Mouse (Mus musculus) neural tube, embryonic 13.5 days (tissue): ENCODE measurements around the gene Chrna5. TPM values are rescaled to one million over a fixed set of nuclear protein-coding genes. Genes with fewer than 3 reads are reported as not detected.
"Not testable (repeated sequence)": the region's sequence is repeated elsewhere in the genome, so short reads cannot be mapped to it uniquely, and the experiment has no call there.

Source experiments
- ATAC-seq: fragments of 200-750 bp; cut with Nextera tagmentation; 2 replicates; pipeline ENCODE4 v1.8.0; 2017; ENCODE audit warnings: low read depth, mild to moderate bottlenecking, moderate TSS enrichment, moderate library complexity
- H3K27ac ChIP-seq: fragments of 300-500 bp; sonication (generic); replicated peaks from 2 replicates; pipeline ENCODE4 v1.5.1; 2015; ENCODE audit warnings: moderate library complexity, mild to moderate bottlenecking, inconsistent platforms
- H3K27me3 ChIP-seq: fragments of 300-500 bp; sonication (generic); 2 replicates; pipeline ENCODE4 v1.6.1; 2015; ENCODE audit warnings: mild to moderate bottlenecking, inconsistent platforms
- H3K36me3 ChIP-seq: fragments of 300-500 bp; sonication (generic); 2 replicates; pipeline ENCODE4 v1.6.1; 2015; ENCODE audit warnings: mild to moderate bottlenecking, inconsistent platforms
- H3K4me1 ChIP-seq: fragments of 300-500 bp; sonication (generic); replicated peaks from 2 replicates; pipeline ENCODE4 v1.6.1; 2015; ENCODE audit warnings: inconsistent platforms
- H3K4me2 ChIP-seq: fragments of 300-500 bp; sonication (generic); 2 replicates; pipeline ENCODE4 v1.6.1; 2015; ENCODE audit warnings: inconsistent platforms, mild to moderate bottlenecking, moderate library complexity
- H3K4me3 ChIP-seq: fragments of 300-500 bp; sonication (generic); 2 replicates; pipeline ENCODE4 v1.5.1; 2015; ENCODE audit warnings: mild to moderate bottlenecking, inconsistent platforms
- H3K9ac ChIP-seq: fragments of 300-500 bp; sonication (generic); 2 replicates; pipeline ENCODE4 v1.6.1; 2015; ENCODE audit warnings: moderate library complexity, mild to moderate bottlenecking, inconsistent platforms
- H3K9me3 ChIP-seq: fragments of 300-500 bp; sonication (generic); 2 replicates; pipeline ENCODE4 v1.6.1; 2016; ENCODE audit warnings: inconsistent platforms
- WGBS: fragments of 180-500 bp; shearing (Covaris S2); methylation state at CpG from one replicate; pipeline ENCODE4 v1.1.7; 2015; 5-methylcytosine and 5-hydroxymethylcytosine counted together
- polyA plus RNA-seq: library from polyadenylated mRNA; unstranded; fragments of >200 nt; fragmentation: Nextera tagmentation; extraction: Ambion mirVana; gene quantifications from 2 replicates; pipeline ENCODE4 v1.2.1, GENCODE M21; 2015

Chrna5 gene
- polyA plus RNA-seq = 5.2 and 5.8 TPM in 2 replicates

DNA sequence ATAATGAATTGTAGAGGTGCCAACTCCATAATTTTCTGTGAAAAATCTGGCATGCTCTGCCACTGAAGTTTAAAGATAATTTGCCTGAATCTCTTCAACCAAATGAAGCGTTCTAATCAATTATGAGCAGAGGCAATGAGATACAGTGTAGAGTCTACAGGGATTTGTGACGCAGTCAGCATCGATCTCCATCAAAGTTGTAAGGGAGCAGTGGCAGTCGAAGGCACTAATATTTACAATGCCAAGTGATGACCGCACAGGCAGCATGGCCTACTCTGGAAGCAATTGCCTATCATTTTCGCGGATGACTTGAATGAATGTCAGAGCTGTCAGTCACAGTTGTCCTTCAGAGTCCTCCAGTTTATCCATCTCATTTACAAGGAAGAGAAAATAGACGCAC, at the start of gene Chrna5:
Gene Chrna5 (plus strand): TSS at position 207 of the 400 bp plus-strand sequence.
- 45% methylated on average over 8 of the region's 8 CpGs for WGBS
- ATAC-seq = no peak

DNA sequence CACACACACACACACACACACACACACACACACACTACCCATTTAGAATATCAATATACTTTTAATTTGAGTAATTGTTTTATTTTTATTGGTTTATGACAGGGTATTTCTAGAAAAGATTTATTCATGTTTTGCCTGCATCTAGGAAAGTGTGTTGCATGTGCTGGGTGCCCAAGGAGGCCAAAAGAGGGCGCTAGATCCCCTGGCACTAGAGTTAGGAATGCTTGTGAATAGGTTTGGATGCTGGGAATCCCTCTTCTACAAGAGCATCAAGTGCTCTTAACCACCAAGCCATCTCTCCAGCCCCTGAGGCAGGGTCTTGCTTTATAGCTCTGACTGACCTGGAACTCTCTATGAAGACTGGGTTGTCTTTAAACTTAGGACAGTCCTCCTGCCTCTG, 48.9 kb upstream of the Chrna5 start:
- H3K36me3 ChIP-seq = no peaks in the 10 kb centered on the region

More for the DNA sequence above, at the start of gene Chrna5:
- H3K9me3 ChIP-seq = no peaks in the 10 kb centered on the region
- H3K27ac ChIP-seq = no peak within 1 kb of the TSS
- H3K4me2 ChIP-seq = peak within 1 kb of the TSS; percentile 79
- peak within 1 kb of the TSS; percentile 68 for H3K9ac ChIP-seq
- peaks cover 38% of the 10 kb centered on the region for H3K27me3 ChIP-seq
- H3K36me3 ChIP-seq = no peaks in the 10 kb centered on the region
- H3K4me3 ChIP-seq = peak within 1 kb of the TSS; percentile 65
- peaks cover 24% of the 10 kb centered on the region for H3K4me1 ChIP-seq

DNA sequence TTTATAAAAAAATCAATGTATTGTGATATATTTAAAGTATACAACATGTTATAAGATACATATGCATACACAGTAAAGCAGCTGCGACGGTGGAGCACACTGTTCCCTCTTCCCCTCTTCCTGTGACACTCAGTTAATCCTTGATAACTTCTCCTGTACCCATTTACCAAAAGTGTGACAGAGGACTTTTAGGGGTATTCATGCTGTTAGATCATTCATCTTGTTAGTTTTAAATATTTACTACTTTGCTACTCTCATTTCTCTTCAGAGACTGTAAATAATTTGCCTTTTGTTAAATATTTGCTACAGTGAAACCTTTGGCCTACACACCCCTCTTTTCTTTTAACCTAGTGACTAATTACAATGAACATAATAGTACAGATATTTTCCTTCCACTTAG, 48.3 kb upstream of the Chrna5 start:
- Histone ChIP-seq H3K27me3 (no peaks in the 10 kb centered on the region), H3K4me2 (no peak overlapping the region), H3K4me3 (no peak overlapping the region), H3K9me3 (no peaks in the 10 kb centered on the region), H3K36me3 (no peaks in the 10 kb centered on the region), H3K9ac (no peak overlapping the region), H3K27ac (no peak overlapping the region), H3K4me1 (no peaks in the 10 kb centered on the region)
- 88% methylated on average over 2 of the region's 2 CpGs for WGBS
- no peak for ATAC-seq

More for the DNA sequence above, 48.9 kb upstream of the Chrna5 start:
- Histone ChIP-seq H3K27me3 (no peaks in the 10 kb centered on the region), H3K9me3 (no peaks in the 10 kb centered on the region), H3K4me3 (no peak overlapping the region), H3K4me1 (no peaks in the 10 kb centered on the region), H3K9ac (no peak overlapping the region), H3K4me2 (no peak overlapping the region), H3K27ac (no peak overlapping the region)
- WGBS = 13% methylated on average over 1 of the region's 1 CpGs
- no peak for ATAC-seq

DNA sequence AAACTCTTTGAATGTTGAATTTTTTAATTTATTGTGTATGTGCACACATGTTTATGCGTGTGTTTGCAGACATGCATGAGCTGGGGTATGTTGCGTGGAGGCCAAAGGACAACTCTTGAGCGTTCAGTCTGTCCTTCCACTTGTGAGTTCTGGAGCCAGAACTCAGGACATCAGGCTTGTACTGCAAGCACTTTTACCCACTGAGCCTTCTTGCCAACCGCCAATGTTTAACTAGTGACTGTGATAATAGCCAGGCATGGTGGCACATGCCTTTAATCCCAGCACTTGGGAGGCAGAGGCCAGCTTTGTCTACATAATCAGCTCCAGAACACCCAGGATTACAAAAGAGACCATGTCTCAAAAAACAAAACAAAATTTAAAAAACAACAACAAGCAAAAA, 38.6 kb upstream of the Chrna5 start:
- H3K4me2 ChIP-seq = no peak overlapping the region
- no peak for ATAC-seq
- no peak overlapping the region for H3K9ac ChIP-seq
- no peaks in the 10 kb centered on the region for H3K9me3 ChIP-seq
- H3K4me3 ChIP-seq = no peak overlapping the region
- H3K4me1 ChIP-seq = no peaks in the 10 kb centered on the region
- peaks cover 7% of the 10 kb centered on the region; the same call in 1 of the 2 replicates for H3K36me3 ChIP-seq
- H3K27me3 ChIP-seq = no peaks in the 10 kb centered on the region
- 93% methylated on average over 4 of the region's 4 CpGs for WGBS
- H3K27ac ChIP-seq = no peak overlapping the region

DNA sequence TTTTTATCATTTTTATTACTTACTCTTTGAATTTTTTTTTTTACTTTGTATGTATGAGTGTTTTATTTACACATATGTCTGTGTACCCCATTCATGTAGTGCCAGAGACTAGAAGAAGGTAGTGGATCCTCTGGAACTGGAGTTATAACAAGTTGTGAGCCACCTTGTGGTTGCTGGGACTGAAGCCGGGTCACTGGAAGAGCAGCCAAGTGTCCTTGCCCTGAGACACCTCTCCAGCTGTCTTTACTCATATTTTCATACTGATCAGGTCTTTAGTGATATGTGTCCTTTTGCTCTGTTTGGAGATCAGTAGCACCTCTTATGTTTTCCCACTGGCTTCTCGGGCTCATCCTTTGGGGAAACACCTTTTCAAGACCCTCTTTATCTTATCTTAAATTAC, 36.2 kb upstream of the Chrna5 start:
- no peak overlapping the region for H3K4me3 ChIP-seq
- H3K27ac ChIP-seq = no peak overlapping the region
- H3K9me3 ChIP-seq = no peaks in the 10 kb centered on the region
- ATAC-seq = no peak
- no peaks in the 10 kb centered on the region for H3K36me3 ChIP-seq
- no peak overlapping the region for H3K9ac ChIP-seq
- WGBS = 79% methylated on average over 2 of the region's 2 CpGs
- no peaks in the 10 kb centered on the region for H3K4me1 ChIP-seq
- no peaks in the 10 kb centered on the region for H3K27me3 ChIP-seq
- H3K4me2 ChIP-seq = no peak overlapping the region

DNA sequence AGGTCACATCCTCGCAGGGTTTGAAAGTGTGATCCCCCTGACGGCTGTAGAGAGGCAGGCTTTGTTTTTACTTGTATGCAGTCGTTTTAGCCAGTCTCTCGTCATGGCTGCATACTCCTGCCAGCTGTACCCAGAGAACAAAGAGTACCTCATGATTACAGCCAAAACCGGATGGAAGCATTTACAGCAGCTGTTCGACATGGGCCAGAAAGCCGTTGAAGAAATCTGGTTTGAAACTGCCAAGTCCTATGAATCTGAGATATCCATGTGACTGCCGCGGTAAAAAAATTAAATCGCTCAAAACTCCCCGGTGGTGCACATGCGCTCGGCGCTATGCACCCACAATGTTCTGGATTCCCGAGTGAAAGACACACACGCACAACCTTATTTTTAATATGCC, 34.4 kb upstream of the Chrna5 start:
- Histone ChIP-seq H3K4me2 (no peak overlapping the region), H3K9me3 (no peaks in the 10 kb centered on the region), H3K27ac (no peak overlapping the region), H3K4me3 (no peak overlapping the region), H3K9ac (no peak overlapping the region), H3K27me3 (no peaks in the 10 kb centered on the region), H3K36me3 (no peaks in the 10 kb centered on the region), H3K4me1 (peaks cover under 1% of the 10 kb centered on the region)
- ATAC-seq = no peak
- 69% methylated on average over 16 of the region's 16 CpGs for WGBS

DNA sequence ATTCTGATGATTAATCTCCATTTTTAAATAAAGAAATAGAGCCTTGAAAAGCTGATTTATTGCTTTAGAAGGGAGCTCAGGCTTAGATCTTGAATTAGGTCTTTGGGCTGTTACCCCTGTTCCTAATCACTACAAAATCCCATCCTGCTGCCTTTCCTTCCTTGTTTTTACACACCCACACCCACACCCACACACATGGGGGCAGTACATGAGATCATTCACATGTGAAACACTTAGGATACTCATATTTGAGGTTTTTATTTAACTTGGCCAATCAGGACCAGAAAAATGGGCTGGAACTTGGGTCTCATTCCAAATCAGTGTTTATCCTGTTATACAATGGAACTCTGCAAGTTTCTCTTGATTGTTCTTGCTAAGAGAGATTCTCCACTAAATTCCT, 31.2 kb upstream of the Chrna5 start:
- H3K27ac ChIP-seq = no peak overlapping the region
- H3K27me3 ChIP-seq = no peaks in the 10 kb centered on the region
- H3K4me3 ChIP-seq = no peak overlapping the region
- ATAC-seq = no peak
- no peak overlapping the region for H3K9ac ChIP-seq
- no peaks in the 10 kb centered on the region for H3K9me3 ChIP-seq
- H3K36me3 ChIP-seq = peaks cover 25% of the 10 kb centered on the region
- H3K4me1 ChIP-seq = peaks cover 27% of the 10 kb centered on the region
- H3K4me2 ChIP-seq = no peak overlapping the region

DNA sequence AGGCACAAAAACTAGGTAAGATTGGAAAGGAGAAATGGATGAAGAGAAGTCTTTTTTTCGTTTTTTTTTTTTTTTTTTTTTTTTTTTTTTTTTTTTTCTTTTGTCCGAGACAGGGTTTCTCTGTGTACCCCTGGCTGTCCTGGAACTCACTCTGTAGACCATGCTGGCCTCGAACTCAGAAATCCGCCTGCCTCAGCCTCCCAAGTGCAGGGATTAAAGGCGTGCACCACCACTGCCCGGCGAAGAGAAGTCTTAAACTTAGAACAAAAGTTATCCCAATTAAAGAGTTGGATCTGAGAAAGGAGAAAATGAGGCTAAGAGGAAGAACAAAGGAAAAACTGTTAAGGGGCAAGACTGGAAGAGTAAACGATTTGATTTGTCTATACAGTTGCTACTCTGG, 30.5 kb upstream of the Chrna5 start:
- H3K9me3 ChIP-seq, H3K27me3 ChIP-seq: not testable (repeated sequence)
- 51% methylated on average over 8 of the region's 8 CpGs for WGBS
- peak overlapping the region; percentile 83 for H3K4me3 ChIP-seq
- peaks cover 30% of the 10 kb centered on the region for H3K36me3 ChIP-seq
- H3K4me1 ChIP-seq = peaks cover 27% of the 10 kb centered on the region
- peak overlapping the region; percentile 80 for H3K4me2 ChIP-seq
- peak; percentile 38; the same call in 1 of the 2 replicates for ATAC-seq
- peak overlapping the region; percentile 90 for H3K9ac ChIP-seq
- H3K27ac ChIP-seq = peak overlapping the region; percentile 96

DNA sequence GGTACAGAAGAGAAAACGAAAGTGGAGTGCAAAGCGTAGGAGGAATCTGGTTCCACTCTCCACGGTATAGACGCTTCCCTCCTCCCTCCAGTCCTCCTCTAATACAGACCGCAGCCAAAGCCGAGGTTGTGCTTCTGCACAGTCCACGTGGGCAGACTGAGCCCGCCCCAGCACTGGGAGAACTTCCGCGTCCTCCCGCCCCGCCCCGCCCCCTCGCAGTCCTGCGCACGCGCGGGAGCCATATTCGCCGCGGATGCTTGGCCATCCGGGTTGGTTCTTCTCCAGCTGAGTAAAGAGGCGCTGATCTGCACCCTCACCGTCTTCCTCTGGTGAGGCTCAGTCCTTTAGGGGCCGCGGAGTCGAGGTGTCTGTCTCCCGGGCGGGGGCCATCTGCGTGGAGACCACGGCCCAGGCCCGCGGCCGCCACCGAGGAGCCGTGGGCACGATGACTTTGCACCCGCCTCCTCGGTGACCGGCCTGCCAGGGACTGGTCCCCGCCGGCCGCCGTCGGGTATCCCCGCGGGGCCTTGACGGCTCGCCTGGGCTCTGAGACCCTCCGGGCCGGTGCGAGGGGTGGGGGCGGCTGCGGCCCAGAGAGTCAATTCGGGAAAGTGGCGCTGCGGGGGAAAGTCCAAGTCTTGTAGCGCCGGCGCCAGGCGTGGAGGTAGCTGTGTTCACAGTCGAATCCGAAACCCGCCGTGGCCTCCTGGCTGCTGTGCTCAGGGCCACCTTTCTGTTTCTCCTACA, 29.9 kb upstream of the Chrna5 start, which contains the start of the genes Psma4 and AY074887:
Gene Psma4 (plus strand): TSS at position 216 of the 747 bp plus-strand sequence.
Gene AY074887 (minus strand): TSS at position 424 of the 747 bp plus-strand sequence.
- under 1% methylated on average over 65 of the region's 65 CpGs for WGBS
- peak within 1 kb of the TSS; percentile 83 for H3K4me3 ChIP-seq
- ATAC-seq = peak; percentile 100
- no peaks in the 10 kb centered on the region for H3K27me3 ChIP-seq
- H3K9ac ChIP-seq = peak within 1 kb of the TSS; percentile 90
- H3K27ac ChIP-seq = peak within 1 kb of the TSS; percentile 96
- no peaks in the 10 kb centered on the region for H3K9me3 ChIP-seq
- peaks cover 27% of the 10 kb centered on the region for H3K4me1 ChIP-seq
- peaks cover 36% of the 10 kb centered on the region for H3K36me3 ChIP-seq
- H3K4me2 ChIP-seq = peak within 1 kb of the TSS; percentile 80

DNA sequence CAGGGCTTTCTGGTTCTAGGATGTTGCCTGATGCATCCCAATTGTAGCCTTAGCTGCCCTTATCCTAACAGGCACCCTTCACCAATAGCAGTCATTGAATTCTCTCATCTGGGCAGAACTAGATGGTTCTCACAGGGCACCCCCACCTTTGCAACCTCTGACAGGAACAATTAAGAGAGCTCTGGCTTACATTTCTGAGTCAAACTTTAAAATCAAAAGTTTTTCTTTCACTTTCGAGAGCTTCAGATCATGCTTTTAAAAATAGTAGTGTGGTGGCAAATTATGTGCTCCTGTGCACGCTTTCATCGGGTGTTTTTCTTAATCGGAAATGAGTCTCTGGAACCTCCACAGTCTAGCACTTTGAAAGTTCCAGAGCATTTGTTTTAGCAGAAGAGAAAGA, 19.6 kb upstream of the Chrna5 start:
- H3K4me1 ChIP-seq = no peaks in the 10 kb centered on the region
- peaks cover 9% of the 10 kb centered on the region; the same call in 1 of the 2 replicates for H3K9me3 ChIP-seq
- ATAC-seq = no peak
- no peak overlapping the region for H3K4me2 ChIP-seq
- H3K27ac ChIP-seq = no peak overlapping the region
- no peak overlapping the region for H3K4me3 ChIP-seq
- peaks cover 43% of the 10 kb centered on the region for H3K36me3 ChIP-seq
- WGBS = 96% methylated on average over 4 of the region's 4 CpGs
- no peak overlapping the region for H3K9ac ChIP-seq
- H3K27me3 ChIP-seq = no peaks in the 10 kb centered on the region

DNA sequence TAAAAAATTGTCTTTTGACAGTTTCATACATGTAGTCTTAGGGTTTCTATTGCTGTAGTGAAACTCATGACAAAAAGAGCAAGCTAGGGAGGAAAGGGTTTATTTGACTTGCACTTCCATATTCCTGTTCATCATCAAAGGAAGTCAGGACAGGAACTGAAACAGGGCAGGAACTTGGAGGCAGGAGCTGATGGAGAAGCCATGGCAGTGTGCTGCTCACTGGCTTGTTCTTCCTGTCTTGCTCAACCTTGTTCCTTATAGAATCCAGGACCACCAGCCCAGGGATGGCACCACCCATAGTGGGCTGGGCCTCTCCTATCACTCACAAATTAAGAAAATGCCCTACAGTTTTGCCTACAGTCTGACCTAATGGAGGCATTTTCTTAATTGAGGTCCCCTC, 17.0 kb upstream of the Chrna5 start:
- Histone ChIP-seq H3K4me3 (no peak overlapping the region), H3K4me2 (no peak overlapping the region), H3K9ac (no peak overlapping the region), H3K9me3 (peaks cover 9% of the 10 kb centered on the region; the same call in 1 of the 2 replicates), H3K27ac (no peak overlapping the region), H3K36me3 (peaks cover 18% of the 10 kb centered on the region), H3K27me3 (no peaks in the 10 kb centered on the region), H3K4me1 (no peaks in the 10 kb centered on the region)
- no peak for ATAC-seq

DNA sequence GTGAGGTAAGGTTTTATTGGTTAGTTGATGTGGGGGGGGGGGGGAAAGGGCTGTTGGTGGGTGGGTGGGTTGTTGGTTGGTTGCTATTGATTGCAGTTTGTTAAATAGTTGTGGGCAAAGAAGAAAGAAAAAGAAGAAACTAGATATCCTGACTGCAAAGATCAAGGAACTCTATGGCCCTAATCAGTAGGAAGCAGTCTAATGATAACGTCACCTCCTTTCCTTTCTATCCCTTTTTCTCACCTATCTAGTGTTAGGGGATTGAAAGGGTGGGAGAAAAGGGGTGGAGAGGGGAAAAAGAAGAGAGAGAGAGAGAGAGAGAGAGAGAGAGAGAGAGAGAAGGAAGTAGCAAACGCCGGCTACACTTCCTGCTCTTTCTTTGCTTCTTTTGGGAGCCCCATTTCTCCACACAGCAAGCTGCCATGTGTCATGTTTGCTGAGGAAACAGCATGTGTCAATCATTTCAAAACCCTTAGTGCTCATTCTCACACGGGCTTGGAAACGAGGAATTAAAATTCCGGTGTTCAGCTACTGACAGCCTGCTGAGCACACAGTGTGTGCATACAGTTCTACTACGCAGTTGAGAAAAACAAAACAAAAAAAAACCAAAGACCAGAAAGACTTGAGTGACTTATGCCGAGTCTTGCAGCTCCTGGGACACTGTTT, 10.6 kb upstream of the Chrna5 start:
- H3K4me2 ChIP-seq = no peak overlapping the region
- no peak for ATAC-seq
- H3K27me3 ChIP-seq = no peaks in the 10 kb centered on the region
- no peaks in the 10 kb centered on the region for H3K9me3 ChIP-seq
- no peak overlapping the region for H3K9ac ChIP-seq
- no peak overlapping the region for H3K27ac ChIP-seq
- 71% methylated on average over 8 of the region's 8 CpGs for WGBS
- no peak overlapping the region for H3K4me3 ChIP-seq
- no peaks in the 10 kb centered on the region for H3K4me1 ChIP-seq
- no peaks in the 10 kb centered on the region for H3K36me3 ChIP-seq
